Mouse (Mus musculus): ENCODE measurements around the gene Smim6. TPM values are rescaled to one million over a fixed set of nuclear protein-coding genes. Genes with fewer than 3 reads are reported as not detected.

Gene Smim6
- polyA plus RNA-seq, 1 experiment from 2014 or later, result 0.46 TPM

DNA sequence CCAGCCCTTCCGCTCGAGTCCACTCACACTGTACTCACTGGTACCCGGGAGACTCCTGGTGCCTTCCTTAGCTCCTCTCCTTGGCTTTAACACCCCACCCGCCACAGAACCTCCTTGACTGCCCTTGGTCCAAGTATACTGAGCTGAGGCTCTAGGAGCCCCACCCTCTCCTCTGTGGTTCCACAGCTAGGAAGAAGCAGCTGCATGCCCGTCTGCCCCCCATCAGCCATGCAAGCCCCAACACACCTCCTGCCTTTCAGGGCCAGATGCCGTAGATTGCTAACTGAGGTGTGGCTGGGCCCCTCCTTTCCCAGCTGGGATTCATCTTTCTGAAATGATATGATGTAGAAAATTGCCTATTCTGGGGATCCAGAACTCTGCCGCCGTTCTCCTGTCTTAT lies 33.4 kb downstream of the Smim6 start:
- Histone ChIP-seq H3K27ac (ENCODE audit: low read depth, low read length) (no peak overlapping the region), H3K36me3 (ENCODE audit: control insufficient read depth, insufficient read depth, low read length) (peaks cover 2% of the 10 kb centered on the region; the same call in 1 of the 2 replicates), H3K9me3 (ENCODE audit: control insufficient read depth, low read length) (no peaks in the 10 kb centered on the region), H3K9ac (ENCODE audit: low read length) (no peak overlapping the region), H3K4me3 (ENCODE audit: low read depth, low read length) (no peak overlapping the region), H3K27me3 (ENCODE audit: control insufficient read depth, insufficient read depth, low read length) (no peaks in the 10 kb centered on the region), H3K4me2 (no peak overlapping the region), H3K4me1 (ENCODE audit: control insufficient read depth, insufficient read depth, low read length) (no peaks in the 10 kb centered on the region)
- no peak for ATAC-seq (ENCODE audit: low FRiP score)
- WGBS, result 87% methylated on average over 8 of the region's 8 CpGs
- DNase-seq (ENCODE audit: low spot score, missing footprints), result no peak

DNA sequence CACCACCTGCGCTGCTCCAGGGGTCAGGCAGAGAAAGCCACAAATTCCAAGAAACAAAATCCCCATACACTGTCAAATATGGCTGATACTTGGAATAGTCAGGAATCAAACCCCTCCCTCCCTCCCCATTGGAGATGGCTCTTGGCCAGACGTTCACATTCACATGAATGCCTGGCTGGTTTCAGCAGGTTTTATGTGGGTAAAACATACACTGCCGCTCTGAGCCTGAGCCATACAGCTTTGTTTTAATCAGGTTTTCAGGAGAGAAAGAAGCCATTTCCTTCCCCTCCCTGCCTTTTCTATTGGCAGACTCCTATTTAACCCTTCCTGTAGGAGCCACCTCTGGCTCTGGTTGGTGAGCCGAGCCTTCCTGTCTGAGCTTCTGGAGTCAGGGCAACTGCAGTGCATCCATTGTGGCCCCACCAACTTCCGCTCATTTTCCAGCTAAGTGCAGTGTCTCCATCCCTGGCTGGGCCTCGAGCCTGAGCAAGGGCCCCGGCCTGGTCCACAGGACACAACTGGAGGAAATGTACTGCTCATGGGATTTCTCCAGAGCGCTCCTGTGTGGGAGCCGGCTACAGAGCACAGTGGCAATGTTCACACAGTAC lies 34.5 kb downstream of the Smim6 start:
- ATAC-seq (ENCODE audit: low FRiP score) (no peak), DNase-seq (ENCODE audit: low spot score, missing footprints) (no peak)
- peaks cover 3% of the 10 kb centered on the region for H3K36me3 ChIP-seq (ENCODE audit: control insufficient read depth, insufficient read depth, low read length)
- no peak overlapping the region for H3K4me2 ChIP-seq
- H3K4me1 ChIP-seq (ENCODE audit: control insufficient read depth, insufficient read depth, low read length), result no peaks in the 10 kb centered on the region
- no peak overlapping the region for H3K9ac ChIP-seq (ENCODE audit: low read length)
- no peaks in the 10 kb centered on the region for H3K9me3 ChIP-seq (ENCODE audit: control insufficient read depth, low read length)
- WGBS, result 91% methylated on average over 9 of the region's 9 CpGs
- no peak overlapping the region for H3K4me3 ChIP-seq (ENCODE audit: low read depth, low read length)
- H3K27ac ChIP-seq (ENCODE audit: low read depth, low read length), result no peak overlapping the region
- H3K27me3 ChIP-seq (ENCODE audit: control insufficient read depth, insufficient read depth, low read length), result no peaks in the 10 kb centered on the region

DNA sequence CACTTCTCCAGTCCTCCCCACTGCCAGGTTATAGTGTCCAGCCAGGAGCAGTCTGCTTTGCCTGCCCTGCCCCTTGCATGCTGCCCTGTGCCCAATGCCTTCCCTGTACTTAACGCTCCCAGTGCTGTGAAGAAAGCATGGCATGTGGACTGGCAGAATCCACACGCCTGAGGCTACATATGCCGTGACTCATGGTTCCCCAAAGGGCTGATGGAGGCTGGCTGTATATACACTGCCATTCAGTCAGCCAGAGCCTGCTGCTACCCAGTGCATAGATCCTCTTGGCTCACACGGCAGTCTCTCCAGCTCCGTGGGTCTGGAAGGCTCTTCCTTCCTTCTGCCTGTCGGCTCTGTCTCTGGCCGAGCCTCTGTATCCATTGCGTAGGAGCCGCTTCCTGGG lies 36.5 kb downstream of the Smim6 start:
- Histone ChIP-seq H3K4me1 (ENCODE audit: control insufficient read depth, insufficient read depth, low read length) (no peaks in the 10 kb centered on the region), H3K36me3 (ENCODE audit: control insufficient read depth, insufficient read depth, low read length) (peaks cover 6% of the 10 kb centered on the region), H3K4me3 (ENCODE audit: low read depth, low read length) (no peak overlapping the region), H3K27ac (ENCODE audit: low read depth, low read length) (no peak overlapping the region), H3K4me2 (no peak overlapping the region), H3K9ac (ENCODE audit: low read length) (no peak overlapping the region), H3K27me3 (ENCODE audit: control insufficient read depth, insufficient read depth, low read length) (no peaks in the 10 kb centered on the region), H3K9me3 (ENCODE audit: control insufficient read depth, low read length) (no peaks in the 10 kb centered on the region)
- WGBS, result 91% methylated on average over 9 of the region's 9 CpGs
- ATAC-seq (ENCODE audit: low FRiP score), result no peak
- no peak for DNase-seq (ENCODE audit: low spot score, missing footprints)

DNA sequence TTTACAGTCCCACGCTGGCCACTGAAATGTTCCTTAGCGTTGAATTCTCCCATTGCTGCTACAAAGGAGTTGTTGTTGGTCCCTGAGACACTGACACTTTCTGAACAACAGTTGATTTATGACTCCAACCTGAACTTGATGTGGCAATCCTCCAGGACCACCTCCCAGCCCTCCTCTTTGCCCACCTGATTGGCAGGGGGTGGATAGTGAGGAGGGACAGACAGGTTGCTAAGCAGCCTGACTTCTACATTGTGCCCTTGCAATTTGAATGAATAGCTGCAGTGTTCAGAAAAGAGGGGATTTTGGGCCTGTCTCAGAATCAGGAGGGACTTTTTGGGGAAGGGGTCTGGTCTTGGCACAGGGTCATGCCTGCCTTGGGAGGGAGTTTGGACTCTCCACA lies 38.9 kb downstream of the Smim6 start:
- H3K4me2 ChIP-seq, result no peak overlapping the region
- H3K27ac ChIP-seq (ENCODE audit: low read depth, low read length), result no peak overlapping the region
- H3K9ac ChIP-seq (ENCODE audit: low read length), result no peak overlapping the region
- H3K36me3 ChIP-seq (ENCODE audit: control insufficient read depth, insufficient read depth, low read length), result peaks cover 13% of the 10 kb centered on the region
- DNase-seq (ENCODE audit: low spot score, missing footprints) (no peak), ATAC-seq (ENCODE audit: low FRiP score) (no peak)
- WGBS, result 97% methylated on average over 2 of the region's 2 CpGs
- H3K27me3 ChIP-seq (ENCODE audit: control insufficient read depth, insufficient read depth, low read length), result no peaks in the 10 kb centered on the region
- H3K4me3 ChIP-seq (ENCODE audit: low read depth, low read length), result no peak overlapping the region
- H3K9me3 ChIP-seq (ENCODE audit: control insufficient read depth, low read length), result no peaks in the 10 kb centered on the region
- no peaks in the 10 kb centered on the region for H3K4me1 ChIP-seq (ENCODE audit: control insufficient read depth, insufficient read depth, low read length)

DNA sequence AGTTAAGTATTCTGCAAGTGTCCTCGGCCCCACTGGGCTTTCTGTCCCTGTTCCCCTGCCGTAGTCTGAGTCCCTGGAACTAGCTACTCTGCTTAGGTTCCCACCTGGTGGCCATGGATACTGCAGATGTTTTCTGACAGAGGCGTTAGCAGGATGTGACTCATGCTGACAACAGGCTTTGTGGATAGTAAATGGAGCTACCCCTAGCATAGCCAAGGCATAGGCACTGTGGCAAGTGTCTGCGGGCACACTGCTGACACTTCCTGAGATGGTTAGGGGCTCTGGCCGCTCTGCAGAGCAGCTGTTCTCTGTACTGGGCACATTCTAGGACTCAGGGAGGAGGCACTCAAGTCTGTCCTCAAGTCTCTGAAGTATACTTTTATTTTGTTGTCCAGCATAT lies 42.9 kb downstream of the Smim6 start:
- DNase-seq (ENCODE audit: low spot score, missing footprints), result no peak
- Histone ChIP-seq H3K27me3 (ENCODE audit: control insufficient read depth, insufficient read depth, low read length) (no peaks in the 10 kb centered on the region), H3K9ac (ENCODE audit: low read length) (no peak overlapping the region), H3K4me2 (no peak overlapping the region), H3K27ac (ENCODE audit: low read depth, low read length) (no peak overlapping the region), H3K4me1 (ENCODE audit: control insufficient read depth, insufficient read depth, low read length) (peaks cover 10% of the 10 kb centered on the region), H3K4me3 (ENCODE audit: low read depth, low read length) (no peak overlapping the region), H3K9me3 (ENCODE audit: control insufficient read depth, low read length) (no peaks in the 10 kb centered on the region), H3K36me3 (ENCODE audit: control insufficient read depth, insufficient read depth, low read length) (peaks cover 15% of the 10 kb centered on the region)
- WGBS, result 90% methylated on average over 5 of the region's 5 CpGs
- ATAC-seq (ENCODE audit: low FRiP score), result no peak

DNA sequence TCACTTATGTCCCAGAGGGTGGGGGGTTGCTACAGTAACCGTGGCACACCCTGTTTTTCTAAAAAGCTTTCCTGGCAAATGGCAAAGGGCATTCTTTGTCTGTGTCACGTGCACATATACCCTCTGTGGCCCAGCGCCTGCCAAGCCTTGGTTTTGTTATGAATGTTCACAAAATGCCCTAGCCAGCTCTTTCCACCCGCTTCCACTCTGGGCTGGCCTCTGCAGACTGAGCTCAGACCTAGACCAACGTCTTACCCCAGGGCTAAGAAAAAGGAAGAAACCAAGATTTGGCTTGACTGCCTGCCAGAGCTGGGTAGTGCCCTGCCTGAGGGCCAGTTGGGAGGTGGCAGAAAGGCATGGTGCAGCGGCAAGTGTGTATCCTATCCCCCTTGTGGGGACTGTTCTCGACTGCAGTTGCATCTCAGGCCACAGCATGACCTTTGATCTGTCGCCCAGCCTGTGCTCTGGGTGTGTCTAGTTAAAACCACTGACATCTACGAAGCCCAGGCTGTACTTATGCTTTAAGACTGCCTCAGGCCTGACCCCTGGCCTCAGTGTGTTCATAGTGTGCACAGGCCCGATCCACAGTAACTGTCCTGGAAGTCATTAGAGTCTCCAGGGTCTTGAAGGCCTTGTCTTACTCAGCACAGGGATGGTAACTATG lies 43.5 kb downstream of the Smim6 start:
- WGBS, result 75% methylated on average over 10 of the region's 10 CpGs
- H3K27me3 ChIP-seq (ENCODE audit: control insufficient read depth, insufficient read depth, low read length), result no peaks in the 10 kb centered on the region
- H3K9me3 ChIP-seq (ENCODE audit: control insufficient read depth, low read length), result no peaks in the 10 kb centered on the region
- peaks cover 19% of the 10 kb centered on the region for H3K36me3 ChIP-seq (ENCODE audit: control insufficient read depth, insufficient read depth, low read length)
- H3K4me2 ChIP-seq, result no peak overlapping the region
- no peak overlapping the region for H3K9ac ChIP-seq (ENCODE audit: low read length)
- ATAC-seq (ENCODE audit: low FRiP score) (no peak), DNase-seq (ENCODE audit: low spot score, missing footprints) (no peak)
- no peak overlapping the region for H3K4me3 ChIP-seq (ENCODE audit: low read depth, low read length)
- peaks cover 10% of the 10 kb centered on the region for H3K4me1 ChIP-seq (ENCODE audit: control insufficient read depth, insufficient read depth, low read length)
- H3K27ac ChIP-seq (ENCODE audit: low read depth, low read length), result no peak overlapping the region

DNA sequence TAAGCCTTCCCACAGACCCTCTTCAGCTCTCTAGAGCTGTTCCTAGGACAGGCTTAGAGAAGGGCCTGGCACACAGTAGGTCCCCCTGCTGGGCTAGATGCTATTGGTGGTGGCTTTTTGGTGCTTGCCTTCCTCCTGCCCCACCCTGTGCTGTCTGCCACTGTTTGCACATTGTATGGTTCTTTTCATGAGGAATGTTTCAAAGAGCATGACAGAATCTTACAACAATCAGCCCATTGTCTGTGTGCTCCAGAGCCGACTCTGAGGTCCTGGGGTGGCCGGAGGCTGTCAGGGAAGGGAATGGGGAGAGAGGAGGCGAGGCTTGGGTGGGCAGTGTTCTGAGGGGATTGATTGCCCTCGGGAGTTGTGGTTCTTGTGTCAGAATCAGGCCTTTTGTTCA lies 44.6 kb downstream of the Smim6 start:
- H3K9ac ChIP-seq (ENCODE audit: low read length), result no peak overlapping the region

DNA sequence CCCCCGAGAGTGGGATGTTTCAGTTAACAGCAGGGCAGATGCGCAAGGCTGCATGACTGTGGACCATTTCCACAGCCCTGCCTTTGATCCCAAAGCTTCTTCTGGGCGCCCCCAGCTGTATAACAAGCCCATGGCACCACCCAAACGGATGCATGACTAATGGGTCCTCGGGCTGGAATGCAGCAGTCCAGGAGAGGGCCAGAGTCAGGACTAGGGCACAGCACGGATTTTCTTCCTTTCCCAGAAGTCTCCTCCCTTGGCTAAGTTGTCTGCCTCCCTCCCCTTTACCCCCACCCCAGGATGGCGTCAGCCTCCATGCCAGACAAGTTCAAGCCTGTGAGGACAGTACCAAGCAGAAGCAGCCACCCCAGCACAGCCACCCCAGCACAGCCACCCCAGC lies 46.2 kb downstream of the Smim6 start:
- WGBS, result 73% methylated on average over 7 of the region's 7 CpGs
- H3K9me3 ChIP-seq (ENCODE audit: control insufficient read depth, low read length), result no peaks in the 10 kb centered on the region
- no peak overlapping the region for H3K9ac ChIP-seq (ENCODE audit: low read length)
- no peak overlapping the region for H3K4me2 ChIP-seq
- ATAC-seq (ENCODE audit: low FRiP score), result no peak
- peaks cover 10% of the 10 kb centered on the region for H3K4me1 ChIP-seq (ENCODE audit: control insufficient read depth, insufficient read depth, low read length)
- DNase-seq (ENCODE audit: low spot score, missing footprints), result no peak
- peaks cover 29% of the 10 kb centered on the region for H3K36me3 ChIP-seq (ENCODE audit: control insufficient read depth, insufficient read depth, low read length)
- H3K27me3 ChIP-seq (ENCODE audit: control insufficient read depth, insufficient read depth, low read length), result no peaks in the 10 kb centered on the region
- no peak overlapping the region for H3K4me3 ChIP-seq (ENCODE audit: low read depth, low read length)
- no peak overlapping the region for H3K27ac ChIP-seq (ENCODE audit: low read depth, low read length)

More for the DNA sequence above, 44.6 kb downstream of the Smim6 start:
- H3K4me3 ChIP-seq (ENCODE audit: low read depth, low read length), result no peak overlapping the region
- DNase-seq (ENCODE audit: low spot score, missing footprints) (no peak), ATAC-seq (ENCODE audit: low FRiP score) (peak; percentile 64)
- H3K27ac ChIP-seq (ENCODE audit: low read depth, low read length), result no peak overlapping the region
- H3K36me3 ChIP-seq (ENCODE audit: control insufficient read depth, insufficient read depth, low read length), result peaks cover 23% of the 10 kb centered on the region
- 17% methylated on average over 4 of the region's 4 CpGs for WGBS
- H3K27me3 ChIP-seq (ENCODE audit: control insufficient read depth, insufficient read depth, low read length), result no peaks in the 10 kb centered on the region
- H3K4me1 ChIP-seq (ENCODE audit: control insufficient read depth, insufficient read depth, low read length), result peaks cover 10% of the 10 kb centered on the region
- no peaks in the 10 kb centered on the region for H3K9me3 ChIP-seq (ENCODE audit: control insufficient read depth, low read length)
- no peak overlapping the region for H3K4me2 ChIP-seq

DNA sequence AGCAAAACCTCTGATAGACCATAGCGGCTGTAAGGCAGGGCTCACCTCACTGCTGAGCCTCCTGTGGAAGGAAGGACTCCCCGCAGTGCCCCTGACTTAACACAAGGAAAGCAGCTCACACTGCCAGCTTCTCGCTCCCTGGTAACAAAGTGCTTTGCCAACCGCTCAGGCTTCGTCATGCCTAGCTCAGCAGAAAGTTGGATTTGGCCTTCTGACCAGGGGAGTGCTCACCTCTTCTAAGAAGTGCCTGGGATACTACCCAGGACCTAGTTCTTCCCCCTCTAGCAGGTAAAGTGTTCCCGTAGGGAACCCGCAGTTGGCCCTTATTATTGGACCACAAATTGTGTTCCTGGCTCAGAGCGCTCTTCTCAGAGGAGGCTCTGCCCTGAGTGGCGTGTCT lies 47.2 kb downstream of the Smim6 start:
- Histone ChIP-seq H3K4me1 (ENCODE audit: control insufficient read depth, insufficient read depth, low read length) (peaks cover 10% of the 10 kb centered on the region), H3K27me3 (ENCODE audit: control insufficient read depth, insufficient read depth, low read length) (no peaks in the 10 kb centered on the region), H3K4me3 (ENCODE audit: low read depth, low read length) (no peak overlapping the region), H3K4me2 (no peak overlapping the region), H3K36me3 (ENCODE audit: control insufficient read depth, insufficient read depth, low read length) (peaks cover 37% of the 10 kb centered on the region), H3K9me3 (ENCODE audit: control insufficient read depth, low read length) (no peaks in the 10 kb centered on the region), H3K27ac (ENCODE audit: low read depth, low read length) (no peak overlapping the region), H3K9ac (ENCODE audit: low read length) (no peak overlapping the region)
- DNase-seq (ENCODE audit: low spot score, missing footprints) (no peak), ATAC-seq (ENCODE audit: low FRiP score) (no peak)
- 95% methylated on average over 9 of the region's 9 CpGs for WGBS
